Mouse (Mus musculus) gastrocnemius, adult 2 months (tissue): ENCODE measurements at regions not wholly inside any gene's neighbourhood (a gene's known extent, or its start where the extent isn't known, plus 50 kb on each side); places are given as distances from the start of the nearest gene placed in this dataset.
A peak's percentile ranks its signal among the peaks of the same experiment; 100 is the strongest.

Experiments used
- DNase-seq: peaks from one replicate; pipeline ENCODE4 v3.0.0; 2022
- H3K27ac ChIP-seq: fragments of 200-600 bp; 2 replicates; pipeline ENCODE4 v1.8.1; 2022; ENCODE audit warnings: mild to moderate bottlenecking
- H3K4me3 ChIP-seq: fragments of 200-600 bp; 2 replicates; pipeline ENCODE4 v1.8.1; 2022; ENCODE audit warnings: mild to moderate bottlenecking, moderate library complexity
- CTCF ChIP-seq: fragments of 200-600 bp; IDR thresholded peaks from 2 replicates; pipeline ENCODE4 v1.8.1; 2022; ENCODE audit warnings: antibody characterized with exemption, mild to moderate bottlenecking, moderate library complexity
- intact Hi-C: fragments of 180-260 bp; cut with DNase I; formaldehyde crosslinking; loops from one replicate; pipeline ENCODE4 v1.15.1; 2025

DNA sequence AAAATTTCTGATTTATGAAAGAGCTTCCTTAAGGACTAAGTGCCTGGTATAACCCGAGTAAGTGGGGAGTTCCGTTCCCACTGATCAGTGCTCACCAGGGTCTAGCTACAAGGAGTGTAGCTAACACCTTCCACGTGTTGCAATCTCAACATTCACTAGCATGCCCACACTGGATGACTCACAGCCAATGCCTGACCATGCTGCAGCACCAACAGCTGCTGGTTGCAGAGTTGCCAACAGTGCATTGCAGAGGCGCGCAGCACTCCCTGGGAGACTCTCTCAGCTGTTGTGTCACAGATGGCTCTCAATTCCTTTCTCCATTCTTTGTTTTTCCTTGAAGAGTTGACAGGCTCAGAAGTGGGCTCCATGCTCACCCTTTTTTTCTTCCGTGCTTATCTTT is 787.5 kb upstream of the Tenm3 start:
- intact Hi-C loops, result no loop called here
- H3K4me3 ChIP-seq, result no peak overlapping the region
- no peak for DNase-seq
- TF ChIP-seq CTCF, result no peak
- H3K27ac ChIP-seq, result no peak overlapping the region

DNA sequence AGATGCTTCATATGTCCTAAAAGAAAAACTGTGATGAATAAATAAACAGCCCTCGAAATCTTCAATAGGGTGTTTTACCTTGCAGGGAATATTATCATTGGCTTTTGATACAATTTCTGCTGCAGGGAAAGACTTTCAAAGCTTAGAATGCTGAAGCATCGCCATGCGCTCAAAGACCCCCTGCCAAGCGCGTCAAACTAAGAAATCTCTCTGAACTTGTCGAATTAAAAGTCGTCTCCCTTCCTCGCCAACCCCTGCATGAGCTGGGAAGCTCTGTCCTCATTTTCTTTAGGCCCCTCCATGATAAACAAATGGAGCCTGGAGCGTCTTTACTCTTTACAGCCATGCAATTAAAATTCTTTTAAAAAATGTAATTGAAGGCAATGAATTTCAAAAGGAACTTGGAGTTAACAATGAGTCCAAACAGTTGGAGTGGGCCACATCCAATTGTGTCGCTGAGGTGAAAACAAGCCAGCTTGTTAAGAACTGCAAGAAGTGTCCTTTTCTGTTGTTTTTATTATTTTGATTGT is 784.3 kb upstream of the Tenm3 start:
- intact Hi-C loops, result no loop called here
- Histone ChIP-seq H3K27ac (no peak overlapping the region), H3K4me3 (no peak overlapping the region)
- no peak for TF ChIP-seq CTCF
- DNase-seq, result no peak

DNA sequence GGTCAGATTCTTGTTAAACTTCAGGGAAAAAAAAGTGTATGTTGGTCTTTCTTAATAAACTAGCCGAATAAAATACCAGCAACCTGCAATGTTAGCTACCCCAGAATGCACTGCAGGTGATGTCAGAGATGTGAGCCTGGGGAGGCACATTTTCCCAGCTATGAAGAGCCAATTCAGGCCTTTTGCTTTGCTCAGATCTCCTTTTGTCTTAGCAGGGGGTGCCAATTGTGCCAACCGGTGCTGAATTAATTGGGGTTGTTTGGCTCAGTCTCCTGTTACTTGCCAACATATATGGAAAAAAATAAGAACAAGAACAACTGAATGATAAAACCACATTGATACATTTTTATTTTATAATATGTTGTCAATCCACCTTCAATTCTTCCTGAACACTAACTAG is 751.8 kb upstream of the Tenm3 start:
- no peak for TF ChIP-seq CTCF
- no peak overlapping the region for H3K27ac ChIP-seq
- no peak for DNase-seq
- H3K4me3 ChIP-seq, result no peak overlapping the region
- intact Hi-C loops, result no loop called here

DNA sequence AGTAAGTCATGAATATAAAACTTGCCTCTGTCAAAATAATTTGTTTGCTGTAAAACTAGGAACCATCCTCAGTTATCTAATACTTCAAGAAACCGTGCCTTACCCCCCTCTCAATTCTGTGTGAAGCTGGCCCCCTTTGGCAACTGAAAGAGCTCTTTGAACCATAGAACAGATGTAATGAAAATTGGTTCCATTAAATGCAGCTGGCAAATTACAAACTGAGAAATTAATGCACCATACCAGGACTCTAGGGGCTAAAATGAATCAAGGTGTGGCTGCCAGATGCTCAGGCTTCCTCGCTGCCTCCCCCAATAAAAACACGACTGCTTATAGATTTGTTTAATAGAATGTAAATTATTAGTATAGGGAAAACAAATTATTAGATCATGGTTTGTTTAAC is 723.7 kb upstream of the Tenm3 start:
- no peak overlapping the region for H3K4me3 ChIP-seq
- TF ChIP-seq CTCF, result no peak
- no peak overlapping the region for H3K27ac ChIP-seq
- no peak for DNase-seq
- intact Hi-C loops, result no loop called here

DNA sequence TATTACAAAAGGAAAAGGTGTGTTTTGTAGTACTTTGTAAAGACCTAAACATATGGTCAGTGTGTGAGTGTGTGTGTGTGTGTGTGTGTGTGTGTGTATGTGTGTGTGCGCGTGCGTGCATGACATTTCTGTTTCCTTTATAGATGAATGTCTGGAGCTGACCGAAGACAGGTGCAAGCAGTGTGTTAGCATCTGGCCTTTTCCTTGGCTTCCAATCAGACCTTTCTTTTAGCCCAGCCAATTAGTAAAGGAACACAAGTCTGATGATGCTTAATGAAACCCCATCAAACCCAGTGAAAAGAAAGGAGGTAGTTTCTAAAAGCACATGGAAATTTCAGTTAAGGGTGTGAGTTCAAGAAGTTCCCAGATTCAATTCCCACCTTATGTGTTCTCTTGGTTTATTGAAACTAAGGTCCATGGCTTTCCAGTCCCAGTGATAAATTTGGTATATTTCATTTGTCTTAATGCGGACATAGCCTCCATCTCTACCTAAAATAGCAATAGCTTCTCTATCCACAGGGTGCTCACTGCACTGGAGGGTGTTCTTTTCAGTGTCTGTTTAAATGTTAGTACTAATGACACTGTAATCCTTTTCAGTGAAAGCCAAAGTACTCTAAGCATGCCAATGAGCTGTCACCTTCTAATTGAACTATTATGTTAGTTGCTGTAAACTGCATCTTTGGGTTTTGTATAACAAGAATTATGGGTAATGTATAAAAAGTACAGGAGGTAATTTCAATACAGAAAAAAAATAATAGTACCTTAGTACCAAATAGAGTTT is 719.9 kb upstream of the Tenm3 start:
- DNase-seq, result no peak
- no peak for TF ChIP-seq CTCF
- no peak overlapping the region for H3K27ac ChIP-seq
- H3K4me3 ChIP-seq, result no peak overlapping the region
- intact Hi-C loops, result no loop called here

DNA sequence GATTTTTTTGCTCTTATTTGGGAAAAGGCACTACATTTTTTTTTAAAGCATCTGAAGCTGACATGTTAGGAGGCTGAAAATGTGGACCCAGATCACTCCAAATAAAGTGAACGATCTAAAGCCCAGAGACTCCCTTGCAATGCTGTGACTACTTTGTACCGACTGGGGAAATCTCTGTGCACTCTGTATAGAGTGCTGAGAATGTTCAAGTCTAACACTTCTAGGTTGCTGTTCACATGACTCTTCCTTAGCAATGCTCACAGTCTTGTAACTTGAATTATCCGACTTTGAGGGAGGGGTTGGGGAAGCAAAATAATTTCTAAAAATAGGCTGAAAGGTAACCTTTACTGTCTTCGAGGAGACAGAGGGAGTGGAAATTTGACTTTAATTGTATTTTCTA is 719.2 kb upstream of the Tenm3 start:
- intact Hi-C loops, result no loop called here
- no peak overlapping the region for H3K4me3 ChIP-seq
- no peak for DNase-seq
- H3K27ac ChIP-seq, result no peak overlapping the region
- no peak for TF ChIP-seq CTCF

DNA sequence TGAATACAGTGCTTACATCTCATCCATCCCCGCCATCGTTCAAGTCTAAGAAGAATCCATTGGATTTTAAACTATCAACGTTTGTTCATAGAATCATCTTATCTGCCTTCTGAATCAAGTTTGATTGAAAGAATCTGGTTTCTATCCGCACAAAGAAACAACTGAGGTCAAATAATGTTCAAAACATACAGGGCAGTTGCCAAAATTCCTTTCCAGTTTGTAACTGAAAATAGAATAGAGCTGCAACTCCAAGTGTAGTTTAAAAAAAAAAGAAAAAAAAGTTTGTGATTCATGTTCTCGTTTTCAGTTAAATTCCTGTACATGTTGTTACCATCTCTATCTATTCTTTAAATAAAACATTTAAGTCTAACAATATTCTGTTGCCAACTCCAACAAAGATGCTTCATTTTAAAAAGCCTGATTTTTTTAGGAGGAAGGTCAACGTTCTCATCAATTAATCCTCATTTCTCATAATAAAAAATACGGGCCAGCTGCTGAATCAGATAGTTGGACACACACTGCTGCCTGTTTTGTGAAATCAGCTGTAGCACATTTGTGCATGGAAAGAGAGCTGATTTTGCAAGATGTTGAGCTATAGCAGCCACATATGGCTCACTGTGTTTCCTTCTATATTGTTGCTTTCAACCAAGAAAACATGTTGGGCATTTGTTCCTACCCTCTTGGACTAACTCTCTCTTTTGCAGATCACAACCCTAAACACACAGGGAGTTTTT is 712.1 kb upstream of the Tenm3 start:
- TF ChIP-seq CTCF, result no peak
- no peak overlapping the region for H3K27ac ChIP-seq
- no peak for DNase-seq
- H3K4me3 ChIP-seq, result no peak overlapping the region
- intact Hi-C loops, result no loop called here

DNA sequence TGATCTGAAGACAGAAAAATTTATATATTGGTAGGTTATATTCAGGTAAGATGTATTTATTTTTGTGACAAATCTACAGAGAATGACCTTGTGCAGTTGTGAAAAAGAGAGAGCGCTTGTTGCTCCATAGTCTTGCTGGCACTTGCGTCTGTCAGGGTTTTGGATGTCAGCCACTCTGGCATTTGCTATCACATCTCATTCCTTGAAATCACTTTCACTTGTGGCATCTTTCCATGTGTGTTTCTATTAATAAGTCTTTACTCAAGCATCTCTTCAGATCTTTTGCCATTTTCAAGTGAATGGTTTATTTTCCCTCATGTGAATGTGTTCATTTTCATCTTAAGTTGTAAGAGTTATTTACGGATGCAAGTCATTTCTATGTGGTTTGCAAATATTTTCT is 709.4 kb upstream of the Tenm3 start:
- peak; percentile 22 for DNase-seq
- no peak for TF ChIP-seq CTCF
- intact Hi-C loops, result no loop called here
- Histone ChIP-seq H3K27ac (no peak overlapping the region), H3K4me3 (no peak overlapping the region)

DNA sequence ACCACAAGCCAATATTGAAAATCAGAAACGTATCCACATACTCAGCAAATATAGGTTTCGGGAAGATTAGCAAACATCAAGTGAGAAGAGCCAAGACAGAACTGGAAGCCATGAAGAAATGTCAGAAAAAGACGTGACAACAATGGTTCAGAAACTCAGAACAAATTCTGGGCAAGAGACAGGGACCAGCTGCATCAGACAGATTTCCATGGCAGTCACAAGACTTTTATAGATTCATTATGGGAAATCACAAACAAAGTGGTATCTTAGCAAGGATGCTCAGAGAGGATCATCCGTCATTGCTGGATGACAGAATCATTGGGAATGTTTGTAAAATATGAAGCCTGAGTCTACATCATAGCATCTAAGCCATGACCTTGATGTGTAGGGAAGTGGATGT is 699.6 kb upstream of the Tenm3 start:
- Histone ChIP-seq H3K27ac (no peak overlapping the region), H3K4me3 (no peak overlapping the region)
- no peak for TF ChIP-seq CTCF
- intact Hi-C loops, result no loop called here
- no peak for DNase-seq

DNA sequence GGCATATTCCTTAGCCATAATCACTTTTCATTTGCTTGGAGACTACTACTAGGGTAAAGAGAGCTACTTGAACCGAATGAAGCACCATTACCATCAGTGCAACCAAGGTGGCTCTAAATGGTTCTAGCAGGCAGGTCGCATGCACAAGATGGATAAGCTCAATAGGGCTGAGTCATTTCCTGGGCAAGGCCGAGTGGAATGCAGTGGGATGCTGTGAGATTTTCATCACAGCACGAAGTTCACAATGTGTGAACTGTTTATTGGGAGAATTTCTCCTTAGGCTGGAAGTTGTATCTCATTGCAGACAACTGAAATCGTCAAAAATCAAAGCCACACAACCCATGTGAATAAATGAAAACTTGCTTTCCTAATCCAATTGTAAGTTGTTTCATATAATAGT is 697.6 kb upstream of the Tenm3 start:
- no peak for DNase-seq
- no peak overlapping the region for H3K27ac ChIP-seq
- H3K4me3 ChIP-seq, result no peak overlapping the region
- TF ChIP-seq CTCF, result no peak
- intact Hi-C loops, result no loop called here

DNA sequence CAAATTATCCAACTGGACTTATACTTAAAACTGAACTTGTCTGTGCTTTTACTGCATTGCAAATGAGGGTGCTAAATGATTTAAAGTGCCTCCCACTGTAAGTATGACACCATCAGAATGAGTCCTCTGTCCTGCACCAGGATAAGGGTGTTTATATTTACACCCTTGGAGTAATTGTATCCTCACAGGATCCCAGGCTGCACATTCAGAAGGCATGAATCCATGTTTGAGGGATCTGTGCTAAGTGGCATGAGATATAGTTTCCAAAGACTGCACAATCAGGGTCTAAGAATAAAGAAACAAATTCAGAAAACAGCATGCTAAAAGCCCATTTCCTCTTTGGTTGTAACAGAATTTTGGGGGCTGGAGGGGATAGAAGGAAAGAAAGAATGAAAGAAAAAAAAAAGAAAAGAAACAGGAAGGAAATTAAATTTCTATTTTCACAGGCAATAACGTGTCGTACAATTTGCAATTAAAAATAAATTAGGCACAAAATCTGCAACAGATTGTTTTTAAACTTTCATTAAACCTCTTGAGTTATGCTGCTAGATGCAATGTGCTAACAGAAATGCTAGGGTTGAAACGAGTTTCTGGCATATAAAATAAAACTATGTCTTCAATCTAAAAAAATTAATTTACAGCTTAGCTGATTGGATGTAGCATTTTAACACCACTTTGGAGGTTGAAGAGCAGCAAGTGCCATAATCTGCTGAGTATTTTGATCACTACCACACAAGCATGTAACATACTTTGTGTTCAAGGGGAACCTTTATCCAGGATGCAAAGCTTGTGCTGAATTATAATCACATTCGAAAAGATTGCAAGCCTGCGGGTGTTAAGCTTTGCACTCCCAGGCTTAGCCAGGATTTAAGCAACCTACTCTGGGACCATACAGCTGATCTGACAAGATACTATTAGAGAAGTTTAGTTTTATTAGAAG is 689.9 kb upstream of the Tenm3 start:
- intact Hi-C loops, result no loop called here
- TF ChIP-seq CTCF, result no peak
- H3K27ac ChIP-seq, result no peak overlapping the region
- H3K4me3 ChIP-seq, result no peak overlapping the region
- DNase-seq, result no peak

DNA sequence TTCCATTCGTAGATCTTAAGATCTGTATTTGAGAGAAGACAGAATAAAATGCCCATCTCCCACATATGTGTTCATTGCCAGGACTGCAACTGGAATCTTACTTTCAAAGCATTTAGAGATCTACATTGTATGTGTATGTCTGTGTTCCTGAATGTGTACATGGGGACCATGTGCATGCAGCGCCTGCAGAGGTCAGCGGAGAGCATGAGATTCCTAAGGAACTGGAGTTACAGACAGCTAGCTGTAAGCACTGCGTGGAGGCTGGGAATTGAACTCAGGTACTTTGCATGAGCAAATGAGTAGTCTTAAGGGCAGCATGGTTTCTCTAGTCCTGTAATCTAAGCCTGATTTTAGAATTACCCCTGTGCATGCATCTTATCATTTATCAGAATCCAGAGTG is 685.5 kb upstream of the Tenm3 start:
- peak; percentile 32 for TF ChIP-seq CTCF
- H3K4me3 ChIP-seq, result no peak overlapping the region
- no peak overlapping the region for H3K27ac ChIP-seq
- intact Hi-C loops, result no loop called here
- DNase-seq, result no peak

DNA sequence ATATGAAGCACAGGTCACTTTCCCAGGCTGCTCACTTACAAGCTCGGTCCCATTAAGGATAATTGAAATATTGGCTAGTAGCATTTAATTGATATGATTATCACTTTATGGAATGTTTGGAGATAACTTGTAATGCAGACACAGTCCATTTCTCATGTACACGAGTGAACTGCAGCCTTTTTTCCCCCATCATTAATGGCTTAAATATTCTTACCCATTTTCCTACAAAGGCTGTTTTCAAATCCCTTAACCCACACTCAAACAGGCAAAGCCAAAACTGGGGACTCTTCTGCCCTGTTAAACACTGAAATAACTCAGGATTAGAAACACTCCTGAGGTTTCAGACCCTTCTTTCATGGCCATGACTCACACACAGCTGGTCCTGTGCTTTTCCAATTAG is 649.2 kb upstream of the Tenm3 start:
- Histone ChIP-seq H3K27ac (no peak overlapping the region), H3K4me3 (no peak overlapping the region)
- DNase-seq, result no peak
- no peak for TF ChIP-seq CTCF
- intact Hi-C loops, result no loop called here
